Mouse (Mus musculus): Measurements from ENCODE around the gene Tbx2. TPM values are rescaled to one million over a fixed set of nuclear protein-coding genes. Genes with fewer than 3 reads are reported as not detected.

Gene Tbx2
- polyA plus RNA-seq, 1 experiment = 0.16 TPM

GRCm38 (mm10) chr11:85807353-85807752 lies 25.0 kb upstream of the Tbx2 start:
- Histone ChIP-seq H3K9ac (ENCODE audit: low read depth, poor library complexity, severe bottlenecking) (no peak overlapping the region), H3K27ac (ENCODE audit: insufficient read depth, low read length) (no peak overlapping the region), H3K9me3 (replicated peaks; ENCODE audit: control insufficient read depth, insufficient read depth, low read length, poor library complexity, severe bottlenecking) (no peaks in the 10 kb centered on the region), H3K27me3 (ENCODE audit: control insufficient read depth, insufficient read depth, low read length, poor library complexity, severe bottlenecking) (no peaks in the 10 kb centered on the region), H3K4me1 (ENCODE audit: control insufficient read depth, insufficient read depth, low read length) (no peaks in the 10 kb centered on the region), H3K4me3 (ENCODE audit: low read depth, low read length) (no peak overlapping the region), H3K36me3 (ENCODE audit: control insufficient read depth, insufficient read depth, low read length, poor library complexity, severe bottlenecking) (no peaks in the 10 kb centered on the region)
- TF ChIP-seq EP300 (IDR thresholded peaks at IDR 0.05; ENCODE audit: insufficient read depth, low read depth, low read length) (no peak), POLR2A (IDR thresholded peaks at IDR 0.05; ENCODE audit: insufficient read depth, low read length) (no peak), CTCF (IDR thresholded peaks at IDR 0.05; ENCODE audit: low read depth, low read length) (no peak)

- no peaks in the 10 kb centered on the region for H3K4me1 ChIP-seq (ENCODE audit: control insufficient read depth, insufficient read depth, low read length)
- no peak overlapping the region for H3K4me3 ChIP-seq (ENCODE audit: low read depth, low read length)
- no peak overlapping the region for H3K9ac ChIP-seq (ENCODE audit: low read depth, poor library complexity, severe bottlenecking)
- no peaks in the 10 kb centered on the region for H3K27me3 ChIP-seq (ENCODE audit: control insufficient read depth, insufficient read depth, low read length, poor library complexity, severe bottlenecking)
- TF ChIP-seq CTCF (IDR thresholded peaks at IDR 0.05; ENCODE audit: low read depth, low read length) = no peak
- TF ChIP-seq EP300 (IDR thresholded peaks at IDR 0.05; ENCODE audit: insufficient read depth, low read depth, low read length) = no peak
- no peak for TF ChIP-seq POLR2A (IDR thresholded peaks at IDR 0.05; ENCODE audit: insufficient read depth, low read length)
- no peaks in the 10 kb centered on the region for H3K9me3 ChIP-seq (replicated peaks; ENCODE audit: control insufficient read depth, insufficient read depth, low read length, poor library complexity, severe bottlenecking)
- no peak overlapping the region for H3K27ac ChIP-seq (ENCODE audit: insufficient read depth, low read length)
- H3K36me3 ChIP-seq (ENCODE audit: control insufficient read depth, insufficient read depth, low read length, poor library complexity, severe bottlenecking) = no peaks in the 10 kb centered on the region
Measured at GRCm38 (mm10) chr11:85811229-85811628, 21.1 kb upstream of the Tbx2 start.

GRCm38 (mm10) chr11:85811676-85812075 lies 20.7 kb upstream of the Tbx2 start:
- H3K27ac ChIP-seq (ENCODE audit: insufficient read depth, low read length) = no peak overlapping the region
- no peaks in the 10 kb centered on the region for H3K9me3 ChIP-seq (replicated peaks; ENCODE audit: control insufficient read depth, insufficient read depth, low read length, poor library complexity, severe bottlenecking)
- no peaks in the 10 kb centered on the region for H3K4me1 ChIP-seq (ENCODE audit: control insufficient read depth, insufficient read depth, low read length)
- no peak overlapping the region for H3K4me3 ChIP-seq (ENCODE audit: low read depth, low read length)
- no peaks in the 10 kb centered on the region for H3K36me3 ChIP-seq (ENCODE audit: control insufficient read depth, insufficient read depth, low read length, poor library complexity, severe bottlenecking)
- H3K27me3 ChIP-seq (ENCODE audit: control insufficient read depth, insufficient read depth, low read length, poor library complexity, severe bottlenecking) = no peaks in the 10 kb centered on the region
- TF ChIP-seq POLR2A (IDR thresholded peaks at IDR 0.05; ENCODE audit: insufficient read depth, low read length) (no peak), EP300 (IDR thresholded peaks at IDR 0.05; ENCODE audit: insufficient read depth, low read depth, low read length) (no peak), CTCF (IDR thresholded peaks at IDR 0.05; ENCODE audit: low read depth, low read length) (no peak)
- no peak overlapping the region for H3K9ac ChIP-seq (ENCODE audit: low read depth, poor library complexity, severe bottlenecking)

DNA sequence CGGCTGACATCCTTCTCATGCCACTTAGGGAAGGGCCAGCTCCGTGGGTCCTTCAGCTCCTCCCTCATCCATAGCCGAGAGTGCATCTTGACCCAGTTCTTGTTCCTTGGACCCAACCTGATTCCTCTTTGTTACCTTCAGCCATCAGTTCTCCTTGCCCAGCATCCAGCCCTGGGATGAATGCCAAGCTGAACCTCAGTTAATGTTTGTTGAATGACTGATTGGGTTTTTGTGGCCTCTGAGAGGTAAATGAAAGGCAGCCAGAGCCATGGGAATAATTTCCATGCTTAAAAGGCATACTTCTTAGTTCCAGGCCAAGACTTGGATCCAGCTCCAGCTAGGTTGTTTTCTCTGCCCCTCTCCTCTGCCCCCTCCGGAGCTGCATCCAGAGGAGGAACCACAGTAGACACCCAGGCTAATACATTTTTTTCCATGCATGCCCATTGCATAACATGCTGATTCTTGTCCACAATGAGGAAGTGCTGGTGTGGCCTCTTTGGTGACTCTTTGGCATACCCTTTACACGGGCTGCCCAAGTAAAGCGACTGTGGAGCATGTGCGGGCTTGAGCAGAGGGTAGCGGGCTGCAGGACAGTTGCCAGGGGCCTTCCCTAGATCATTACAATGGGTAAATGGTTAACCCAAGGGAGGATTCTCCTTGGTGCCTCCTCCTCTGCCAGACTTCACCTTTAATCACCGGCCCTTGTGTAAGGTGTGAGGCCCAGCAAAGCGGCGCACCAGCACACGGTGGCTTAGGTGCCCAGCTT lies 20.0 kb upstream of the Tbx2 start:
- Histone ChIP-seq H3K4me1 (ENCODE audit: control insufficient read depth, insufficient read depth, low read length) (no peaks in the 10 kb centered on the region), H3K36me3 (ENCODE audit: control insufficient read depth, insufficient read depth, low read length, poor library complexity, severe bottlenecking) (no peaks in the 10 kb centered on the region), H3K27me3 (ENCODE audit: control insufficient read depth, insufficient read depth, low read length, poor library complexity, severe bottlenecking) (no peaks in the 10 kb centered on the region), H3K9ac (ENCODE audit: low read depth, poor library complexity, severe bottlenecking) (no peak overlapping the region), H3K27ac (ENCODE audit: insufficient read depth, low read length) (no peak overlapping the region), H3K4me3 (ENCODE audit: low read depth, low read length) (no peak overlapping the region), H3K9me3 (replicated peaks; ENCODE audit: control insufficient read depth, insufficient read depth, low read length, poor library complexity, severe bottlenecking) (no peaks in the 10 kb centered on the region)
- TF ChIP-seq EP300 (IDR thresholded peaks at IDR 0.05; ENCODE audit: insufficient read depth, low read depth, low read length) = no peak
- no peak for TF ChIP-seq POLR2A (IDR thresholded peaks at IDR 0.05; ENCODE audit: insufficient read depth, low read length)
- no peak for TF ChIP-seq CTCF (IDR thresholded peaks at IDR 0.05; ENCODE audit: low read depth, low read length)

GRCm38 (mm10) chr11:85814678-85815077 lies 17.7 kb upstream of the Tbx2 start:
- Histone ChIP-seq H3K4me3 (ENCODE audit: low read depth, low read length) (no peak overlapping the region), H3K4me1 (ENCODE audit: control insufficient read depth, insufficient read depth, low read length) (no peaks in the 10 kb centered on the region), H3K9me3 (replicated peaks; ENCODE audit: control insufficient read depth, insufficient read depth, low read length, poor library complexity, severe bottlenecking) (no peaks in the 10 kb centered on the region), H3K9ac (ENCODE audit: low read depth, poor library complexity, severe bottlenecking) (no peak overlapping the region), H3K27ac (ENCODE audit: insufficient read depth, low read length) (no peak overlapping the region), H3K27me3 (ENCODE audit: control insufficient read depth, insufficient read depth, low read length, poor library complexity, severe bottlenecking) (no peaks in the 10 kb centered on the region), H3K36me3 (ENCODE audit: control insufficient read depth, insufficient read depth, low read length, poor library complexity, severe bottlenecking) (no peaks in the 10 kb centered on the region)
- TF ChIP-seq POLR2A (IDR thresholded peaks at IDR 0.05; ENCODE audit: insufficient read depth, low read length) (no peak), EP300 (IDR thresholded peaks at IDR 0.05; ENCODE audit: insufficient read depth, low read depth, low read length) (no peak), CTCF (IDR thresholded peaks at IDR 0.05; ENCODE audit: low read depth, low read length) (no peak)

GRCm38 (mm10) chr11:85816471-85816870 lies 15.9 kb upstream of the Tbx2 start:
- Histone ChIP-seq H3K27me3 (ENCODE audit: control insufficient read depth, insufficient read depth, low read length, poor library complexity, severe bottlenecking) (no peaks in the 10 kb centered on the region), H3K9ac (ENCODE audit: low read depth, poor library complexity, severe bottlenecking) (no peak overlapping the region), H3K4me1 (ENCODE audit: control insufficient read depth, insufficient read depth, low read length) (no peaks in the 10 kb centered on the region), H3K4me3 (ENCODE audit: low read depth, low read length) (no peak overlapping the region), H3K36me3 (ENCODE audit: control insufficient read depth, insufficient read depth, low read length, poor library complexity, severe bottlenecking) (no peaks in the 10 kb centered on the region), H3K9me3 (replicated peaks; ENCODE audit: control insufficient read depth, insufficient read depth, low read length, poor library complexity, severe bottlenecking) (no peaks in the 10 kb centered on the region), H3K27ac (ENCODE audit: insufficient read depth, low read length) (no peak overlapping the region)
- TF ChIP-seq POLR2A (IDR thresholded peaks at IDR 0.05; ENCODE audit: insufficient read depth, low read length) (no peak), EP300 (IDR thresholded peaks at IDR 0.05; ENCODE audit: insufficient read depth, low read depth, low read length) (no peak), CTCF (IDR thresholded peaks at IDR 0.05; ENCODE audit: low read depth, low read length) (no peak)
